Mouse (Mus musculus) CH12.LX (cell line): ENCODE data around the gene Bicc1. TPM values are rescaled to one million over a fixed set of nuclear protein-coding genes. Genes with fewer than 3 reads are reported as not detected.

Source experiments
- DNase-seq: peaks from one replicate; pipeline ENCODE4 v3.0.0-alpha.2; 2013; ENCODE audit errors: extremely low read depth
- H3K27ac ChIP-seq: 2 replicates; pipeline ENCODE4 v1.5.1; 2012; ENCODE audit warnings: low read depth, mild to moderate bottlenecking, control low read depth, moderate library complexity; ENCODE audit not compliant: insufficient read depth
- H3K27me3 ChIP-seq: replicated peaks from 2 replicates; pipeline ENCODE3; 2012; ENCODE audit warnings: inconsistent platforms
- H3K36me3 ChIP-seq, 2 experiments: replicated peaks in 1 of 2; 2 replicates each; pipeline versions ENCODE3 to v1.6.1; 2012; ENCODE audit warnings: inconsistent platforms in 1 of 2, low read length in 1 of 2, mild to moderate bottlenecking in 1 of 2, mixed read lengths in 1 of 2, moderate library complexity in 1 of 2; ENCODE audit not compliant: control insufficient read depth in 1 of 2, insufficient read depth in 1 of 2
- H3K4me1 ChIP-seq, 2 experiments: 2 replicates each; pipeline ENCODE4 v1.6.1; 2012; ENCODE audit warnings: inconsistent platforms in 1 of 2, moderate library complexity in 1 of 2; ENCODE audit not compliant: insufficient read depth in 2 of 2, control insufficient read depth in 1 of 2
- H3K4me2 ChIP-seq: 2 replicates; pipeline ENCODE4 v1.6.1; 2012; ENCODE audit warnings: low read depth, mild to moderate bottlenecking, control low read depth; ENCODE audit not compliant: poor library complexity, insufficient read depth, severe bottlenecking
- H3K4me3 ChIP-seq, 3 experiments: fragments of 150-350 bp in 1 of 3; sonication (generic) in 1 of 3; replicated peaks in 1 of 3; 2 replicates each; pipeline versions ENCODE3 to v1.5.1; 2011 to 2012; ENCODE audit warnings: low read depth in 2 of 3, low read length in 2 of 3, mild to moderate bottlenecking in 2 of 3, moderate library complexity in 2 of 3, control low read depth in 1 of 3, improper control_type of control experiment in 1 of 3, inconsistent platforms in 1 of 3, mixed read lengths in 1 of 3; ENCODE audit not compliant: poor library complexity in 1 of 3
- H3K79me2 ChIP-seq: replicated peaks from 2 replicates; pipeline ENCODE4 v1.6.1; 2012; ENCODE audit warnings: mild to moderate bottlenecking, moderate library complexity; ENCODE audit not compliant: control insufficient read depth, poor library complexity, insufficient read depth, severe bottlenecking; ENCODE audit errors: extremely low read depth
- H3K9ac ChIP-seq: 2 replicates; pipeline ENCODE4 v1.6.1; 2012; ENCODE audit warnings: low read depth, mild to moderate bottlenecking, control low read depth, moderate library complexity; ENCODE audit not compliant: insufficient read depth
- H3K9me3 ChIP-seq: replicated peaks from 2 replicates; pipeline ENCODE3; 2012; ENCODE audit warnings: low read length, inconsistent platforms, mixed read lengths
- BHLHE40 ChIP-seq: IDR thresholded peaks from 2 replicates; pipeline ENCODE4 v1.6.1; 2011; ENCODE audit warnings: mild to moderate bottlenecking, low read depth, low read length, improper control_type of control experiment
- CHD2 ChIP-seq: IDR thresholded peaks from 2 replicates; pipeline ENCODE4 v1.6.1; 2011; ENCODE audit warnings: low read length, improper control_type of control experiment
- CTCF ChIP-seq, 2 experiments: IDR thresholded peaks in 1 of 2; conservative IDR thresholded peaks in 1 of 2; 2 replicates each; pipeline ENCODE4 v1.5.1; 2011 to 2012; ENCODE audit warnings: low read depth in 2 of 2, low read length in 2 of 2, improper control_type of control experiment in 1 of 2, inconsistent platforms in 1 of 2, mild to moderate bottlenecking in 1 of 2, moderate library complexity in 1 of 2
- E2F4 ChIP-seq: IDR thresholded peaks from 2 replicates; pipeline ENCODE4 v1.6.1; 2011; ENCODE audit warnings: low read depth, low read length, improper control_type of control experiment; ENCODE audit not compliant: insufficient replicate concordance
- ELF1 ChIP-seq: IDR thresholded peaks from 2 replicates; pipeline ENCODE4 v1.6.1; 2014; ENCODE audit warnings: low read depth, mild to moderate bottlenecking, inconsistent platforms, low read length, improper control_type of control experiment
- ETS1 ChIP-seq: conservative IDR thresholded peaks from 2 replicates; pipeline ENCODE4 v1.6.1; 2012; ENCODE audit warnings: low read depth, mild to moderate bottlenecking, inconsistent platforms, low read length, improper control_type of control experiment, moderate library complexity
- GABPA ChIP-seq: IDR thresholded peaks from 2 replicates; pipeline ENCODE4 v1.6.1; 2012; ENCODE audit warnings: low read depth, low read length, improper control_type of control experiment, inconsistent platforms; ENCODE audit not compliant: insufficient replicate concordance
- IRF4 ChIP-seq: IDR thresholded peaks from 2 replicates; pipeline ENCODE4 v1.6.1; 2014; ENCODE audit warnings: low read depth, mild to moderate bottlenecking, inconsistent platforms, low read length, improper control_type of control experiment
- JUND ChIP-seq: conservative IDR thresholded peaks from 2 replicates; pipeline ENCODE4 v1.6.1; 2011; ENCODE audit warnings: low read depth, low read length, improper control_type of control experiment
- KAT2A ChIP-seq: IDR thresholded peaks from 2 replicates; pipeline ENCODE4 v1.6.1; 2012; ENCODE audit warnings: low read length, improper control_type of control experiment, inconsistent platforms; ENCODE audit not compliant: insufficient replicate concordance
- MAZ ChIP-seq: IDR thresholded peaks from 2 replicates; pipeline ENCODE4 v1.6.1; 2012; ENCODE audit warnings: low read depth, mild to moderate bottlenecking, inconsistent platforms, low read length, improper control_type of control experiment, moderate library complexity
- MEF2A ChIP-seq: IDR thresholded peaks from 2 replicates; pipeline ENCODE4 v1.6.1; 2014; ENCODE audit warnings: low read depth, mild to moderate bottlenecking, inconsistent platforms, low read length, improper control_type of control experiment, borderline replicate concordance
- MXI1 ChIP-seq: IDR thresholded peaks from 2 replicates; pipeline ENCODE4 v1.6.1; 2011; ENCODE audit warnings: mild to moderate bottlenecking, low read depth, low read length, improper control_type of control experiment
- NELFE ChIP-seq: IDR thresholded peaks from 2 replicates; pipeline ENCODE4 v1.6.1; 2011; ENCODE audit warnings: low read depth, low read length, improper control_type of control experiment
- NRF1 ChIP-seq: IDR thresholded peaks from 2 replicates; pipeline ENCODE4 v1.6.1; 2014; ENCODE audit warnings: low read depth, mild to moderate bottlenecking, inconsistent platforms, low read length, improper control_type of control experiment, moderate library complexity
- PAX5 ChIP-seq: IDR thresholded peaks from 2 replicates; pipeline ENCODE4 v1.6.1; 2012; ENCODE audit warnings: low read length, inconsistent platforms, mixed read lengths
- POLR2A ChIP-seq: IDR thresholded peaks from 2 replicates; pipeline ENCODE4 v1.6.1; 2011; ENCODE audit warnings: low read depth, mild to moderate bottlenecking, improper control_type of control experiment, low read length
- POLR2AphosphoS2 ChIP-seq: IDR thresholded peaks from 2 replicates; pipeline ENCODE4 v1.6.1; 2011; ENCODE audit warnings: low read depth, low read length, improper control_type of control experiment
- RAD21 ChIP-seq: IDR thresholded peaks from 2 replicates; pipeline ENCODE4 v1.6.1; 2011; ENCODE audit warnings: low read depth, mild to moderate bottlenecking, low read length, improper control_type of control experiment, moderate library complexity
- SIN3A ChIP-seq: IDR thresholded peaks from 2 replicates; pipeline ENCODE4 v1.6.1; 2012; ENCODE audit warnings: low read length, improper control_type of control experiment, inconsistent platforms
- TCF12 ChIP-seq: IDR thresholded peaks from 2 replicates; pipeline ENCODE4 v1.6.1; 2014; ENCODE audit warnings: low read depth, mild to moderate bottlenecking, inconsistent platforms, low read length, improper control_type of control experiment
- USF1 ChIP-seq: IDR thresholded peaks from 2 replicates; pipeline ENCODE4 v1.6.1; 2014; ENCODE audit warnings: low read depth, mild to moderate bottlenecking, inconsistent platforms, low read length, improper control_type of control experiment
- ZMIZ1 ChIP-seq: IDR thresholded peaks from 2 replicates; pipeline ENCODE4 v1.6.1; 2012; ENCODE audit warnings: low read depth, mild to moderate bottlenecking, inconsistent platforms, low read length, improper control_type of control experiment
- ZNF384 ChIP-seq: IDR thresholded peaks from 2 replicates; pipeline ENCODE4 v1.6.1; 2012; ENCODE audit warnings: low read depth, low read length, improper control_type of control experiment, inconsistent platforms
- dilution Hi-C: fragments of 300-500 bp; cut with MboI; formaldehyde crosslinking; loops from 2 replicates; pipeline ENCODE4 v1.14.3; 2020; ENCODE audit warnings: low sequenced_read_pairs; ENCODE audit not compliant: extremely low pct_unique_long_range_greater_than_20kb, extremely low pct_ligation_motif_present
- in situ Hi-C: fragments of 300-500 bp; cut with MboI; formaldehyde crosslinking; loops from 3 replicates; pipeline ENCODE4 v1.14.3; 2019; ENCODE audit warnings: low sequenced_read_pairs, low pct_ligation_motif_present, low pct_unique_long_range_greater_than_20kb, mixed read lengths
- polyA plus RNA-seq: library from polyadenylated mRNA; unstranded; fragments of >175 nt; gene quantifications from 2 replicates; pipeline ENCODE4 v1.2.1, GENCODE M21; 2012; ENCODE audit warnings: low read depth; ENCODE audit not compliant: insufficient read length
- total RNA-seq, 2 experiments: library from RNA; depleted of rRNA; stranded (reverse); fragments of 300-350 nt in 1 of 2; fragments of >200 nt in 1 of 2; gene quantifications; 2 replicates each; pipeline ENCODE4 v1.2.3; 2012 to 2014

Bicc1 gene
- total and polyA plus RNA-seq, 3 experiments: not detected

GRCm38 (mm10) chr10:71028066-71028844, 131.2 kb downstream of the Bicc1 start:
- no peaks in the 10 kb centered on the region for H3K4me1 ChIP-seq
- H3K27me3 ChIP-seq: no peaks in the 10 kb centered on the region
- no peak overlapping the region for H3K27ac ChIP-seq
- H3K4me2 ChIP-seq: no peak overlapping the region
- no peaks in the 10 kb centered on the region for H3K36me3 ChIP-seq
- no peak overlapping the region for H3K4me3 ChIP-seq
- TF ChIP-seq TCF12: no peak
- no peak for TF ChIP-seq MEF2A
- TF ChIP-seq ZMIZ1: no peak
- TF ChIP-seq MAZ: no peak
- no peak for TF ChIP-seq SIN3A
- no peak for TF ChIP-seq CHD2
- no peak for TF ChIP-seq RAD21
- TF ChIP-seq ELF1: no peak
- TF ChIP-seq PAX5: no peak
- TF ChIP-seq POLR2A: no peak
- no peak for TF ChIP-seq ZNF384
- TF ChIP-seq GABPA: no peak
- TF ChIP-seq E2F4: no peak
- no peak for TF ChIP-seq USF1
- TF ChIP-seq BHLHE40: no peak
- TF ChIP-seq POLR2AphosphoS2: no peak
- TF ChIP-seq NELFE: no peak
- no peak for DNase-seq
- peaks cover 5% of the 10 kb centered on the region for H3K9me3 ChIP-seq
- dilution Hi-C loops: no loop called here
- no peak overlapping the region for H3K9ac ChIP-seq
- H3K79me2 ChIP-seq: no peaks in the 10 kb centered on the region
- in situ Hi-C loops: no loop called here

- no peaks in the 10 kb centered on the region for H3K36me3 ChIP-seq
- in situ Hi-C loops (no loop called here), dilution Hi-C loops (no loop called here)
- no peak overlapping the region for H3K4me3 ChIP-seq
- H3K27ac ChIP-seq: no peak overlapping the region
- no peaks in the 10 kb centered on the region for H3K27me3 ChIP-seq
- TF ChIP-seq ETS1 (no peak), KAT2A (no peak), PAX5 (no peak), NRF1 (no peak), USF1 (no peak), POLR2AphosphoS2 (no peak), CTCF (conservative IDR thresholded peaks at IDR 0.05 in 1 of 2, IDR thresholded peaks at IDR 0.05 in 1 of 2; ENCODE audit: low read depth in 2 of 2, low read length in 2 of 2) (no peak), MXI1 (no peak), NELFE (no peak), JUND (no peak), IRF4 (no peak), MEF2A (no peak), ELF1 (no peak), ZNF384 (no peak), BHLHE40 (no peak)
- H3K9me3 ChIP-seq: peaks cover 2% of the 10 kb centered on the region
- no peak overlapping the region for H3K9ac ChIP-seq
- no peaks in the 10 kb centered on the region for H3K79me2 ChIP-seq
- no peak overlapping the region for H3K4me2 ChIP-seq
- DNase-seq: no peak
- no peaks in the 10 kb centered on the region for H3K4me1 ChIP-seq
Observed at GRCm38 (mm10) chr10:71025131-71025894, 134.2 kb downstream of the Bicc1 start.
